Mouse (Mus musculus) neural tube, embryonic 15.5 days (tissue): ENCODE results near the gene Vwa5b2. TPM values are rescaled to one million over a fixed set of nuclear protein-coding genes. Genes with fewer than 3 reads are reported as not detected.
A peak's percentile ranks its signal among the peaks of the same experiment; 100 is the strongest.

ENCODE experiments used
- ATAC-seq: fragments of 200-750 bp; cut with Nextera tagmentation; 2 replicates; pipeline ENCODE4 v1.8.0; 2017; ENCODE audit warnings: mild to moderate bottlenecking, moderate TSS enrichment, moderate library complexity; ENCODE audit not compliant: low FRiP score
- H3K27ac ChIP-seq: fragments of 300-500 bp; sonication (generic); replicated peaks from 2 replicates; pipeline ENCODE4 v1.5.1; 2015; ENCODE audit warnings: mild to moderate bottlenecking, inconsistent platforms
- H3K27me3 ChIP-seq: fragments of 300-500 bp; sonication (generic); replicated peaks from 2 replicates; pipeline ENCODE4 v1.6.1; 2015; ENCODE audit warnings: inconsistent platforms
- H3K36me3 ChIP-seq: fragments of 300-500 bp; sonication (generic); 2 replicates; pipeline ENCODE4 v1.6.1; 2015; ENCODE audit warnings: inconsistent platforms
- H3K4me1 ChIP-seq: fragments of 300-500 bp; sonication (generic); 2 replicates; pipeline ENCODE4 v1.6.1; 2015; ENCODE audit warnings: inconsistent platforms
- H3K4me2 ChIP-seq: fragments of 300-500 bp; sonication (generic); 2 replicates; pipeline ENCODE4 v1.6.1; 2015; ENCODE audit warnings: inconsistent platforms, mild to moderate bottlenecking, moderate library complexity
- H3K4me3 ChIP-seq: fragments of 300-500 bp; sonication (generic); replicated peaks from 2 replicates; pipeline ENCODE4 v1.5.1; 2015; ENCODE audit warnings: mild to moderate bottlenecking, inconsistent platforms
- H3K9ac ChIP-seq: fragments of 300-500 bp; sonication (generic); replicated peaks from 2 replicates; pipeline ENCODE4 v1.6.1; 2015; ENCODE audit warnings: mild to moderate bottlenecking, inconsistent platforms
- H3K9me3 ChIP-seq: fragments of 300-500 bp; sonication (generic); replicated peaks from 2 replicates; pipeline ENCODE4 v1.6.1; 2016; ENCODE audit warnings: inconsistent platforms
- WGBS: fragments of 180-500 bp; shearing (Covaris S2); methylation state at CpG from one replicate; pipeline ENCODE4 v1.1.7; 2015; ENCODE audit warnings: mixed read lengths; 5-methylcytosine and 5-hydroxymethylcytosine counted together
- polyA plus RNA-seq: library from polyadenylated mRNA; unstranded; fragments of >200 nt; fragmentation: Nextera tagmentation; extraction: Ambion mirVana; gene quantifications from 2 replicates; pipeline ENCODE4 v1.2.1, GENCODE M21; 2015

Gene Vwa5b2
- 38.1 and 48.0 TPM in 2 replicates for polyA plus RNA-seq

DNA sequence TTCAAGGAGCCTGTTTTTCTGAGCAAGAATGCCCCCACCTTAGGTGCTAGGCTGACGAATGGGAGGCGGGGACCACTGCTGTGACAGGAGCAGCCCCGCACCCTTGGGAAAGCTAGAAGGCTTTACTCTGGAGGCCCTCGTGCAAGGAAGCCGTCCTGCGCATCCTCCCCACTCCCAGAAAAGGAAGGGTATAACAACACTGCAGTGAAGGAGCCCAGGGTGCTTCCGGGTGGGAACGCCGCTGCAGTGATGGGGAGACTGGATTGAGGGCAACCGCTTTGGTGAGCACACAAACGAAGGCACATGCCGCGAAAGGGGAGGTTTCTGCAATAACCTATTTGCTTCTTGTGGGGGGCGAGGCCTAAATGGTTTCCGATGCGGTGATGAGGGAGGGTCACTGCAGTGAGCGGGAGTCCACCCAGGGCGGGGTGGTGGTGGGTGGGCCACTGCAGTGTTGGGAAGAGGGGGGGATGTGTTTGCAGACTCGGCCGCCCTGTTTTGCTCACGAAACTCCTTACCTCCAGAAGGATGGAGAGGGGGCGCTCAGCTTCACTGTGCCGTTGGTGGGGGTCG, at the start of gene Vwa5b2:
Gene Vwa5b2 (plus strand): TSS at position 106 of the 573 bp plus-strand sequence.
- peak within 1 kb of the TSS; percentile 84 for H3K4me2 ChIP-seq
- H3K27me3 ChIP-seq = peaks cover 53% of the 10 kb centered on the region
- peak within 1 kb of the TSS; percentile 60 for H3K9ac ChIP-seq
- H3K36me3 ChIP-seq = no peaks in the 10 kb centered on the region
- H3K9me3 ChIP-seq = no peaks in the 10 kb centered on the region
- H3K4me3 ChIP-seq = peak within 1 kb of the TSS; percentile 57
- peaks cover 25% of the 10 kb centered on the region for H3K4me1 ChIP-seq
- 1% methylated on average over 24 of the region's 24 CpGs for WGBS
- H3K27ac ChIP-seq = peak within 1 kb of the TSS; percentile 81
- peak; percentile 84 for ATAC-seq

DNA sequence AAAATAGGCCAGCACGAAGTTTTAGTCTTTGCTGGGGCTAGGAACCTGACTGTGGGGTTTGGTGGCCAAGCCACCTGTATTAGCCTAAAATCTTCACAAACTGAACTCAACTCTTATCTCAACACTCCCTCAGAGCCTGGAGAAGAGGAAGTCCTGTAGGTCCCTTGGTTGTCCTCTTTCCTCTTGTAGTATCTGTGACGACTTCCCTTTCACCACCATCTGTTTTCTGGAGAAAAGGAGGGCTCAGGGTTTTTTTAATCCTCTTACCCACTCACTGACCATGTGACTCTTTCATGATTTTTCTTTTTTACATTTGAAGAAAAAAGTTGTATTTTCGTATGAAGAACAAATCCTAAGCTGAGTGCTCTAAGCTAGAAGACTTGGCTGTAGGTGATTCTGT, 49.6 kb upstream of the Vwa5b2 start:
- Histone ChIP-seq H3K9ac (no peak overlapping the region), H3K9me3 (no peaks in the 10 kb centered on the region), H3K36me3 (peaks cover 64% of the 10 kb centered on the region), H3K27me3 (no peaks in the 10 kb centered on the region), H3K4me2 (no peak overlapping the region), H3K4me3 (no peak overlapping the region), H3K27ac (no peak overlapping the region), H3K4me1 (peaks cover 31% of the 10 kb centered on the region)
- 83% methylated on average over 3 of the region's 3 CpGs for WGBS
- ATAC-seq = no peak

- 89% methylated on average over 4 of the region's 4 CpGs for WGBS
- H3K4me3 ChIP-seq = no peak overlapping the region
- no peaks in the 10 kb centered on the region for H3K9me3 ChIP-seq
- H3K27ac ChIP-seq = no peak overlapping the region
- no peak for ATAC-seq
- no peak overlapping the region for H3K9ac ChIP-seq
- no peaks in the 10 kb centered on the region for H3K27me3 ChIP-seq
- H3K36me3 ChIP-seq = peaks cover 71% of the 10 kb centered on the region
- H3K4me1 ChIP-seq = peaks cover 31% of the 10 kb centered on the region
- H3K4me2 ChIP-seq = no peak overlapping the region
Observed at GRCm38 (mm10) chr16:20540438-20540837, 48.8 kb upstream of the Vwa5b2 start.

DNA sequence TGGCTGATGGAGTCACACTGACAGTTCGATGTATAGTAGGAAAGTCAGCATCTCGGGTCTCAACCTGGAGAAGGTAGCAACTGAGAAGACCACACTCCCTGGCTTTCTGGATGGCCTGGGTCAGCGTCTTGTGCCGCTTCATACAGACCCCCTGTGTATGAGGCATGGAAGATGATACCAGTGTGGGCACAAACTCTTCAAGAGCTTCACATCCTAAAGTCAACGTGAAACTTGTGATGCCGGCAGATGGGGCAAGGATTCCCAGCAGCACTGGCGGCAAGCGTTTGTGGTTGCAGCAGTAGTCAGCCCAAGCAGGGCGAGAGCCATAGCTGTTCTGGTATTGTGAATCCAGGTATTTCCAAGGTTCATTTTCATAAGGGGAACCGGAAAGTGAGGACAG, 43.6 kb upstream of the Vwa5b2 start:
- Histone ChIP-seq H3K36me3 (peaks cover 58% of the 10 kb centered on the region), H3K27me3 (no peaks in the 10 kb centered on the region), H3K9me3 (no peaks in the 10 kb centered on the region), H3K9ac (no peak overlapping the region), H3K4me1 (peaks cover 23% of the 10 kb centered on the region), H3K4me2 (no peak overlapping the region), H3K27ac (no peak overlapping the region), H3K4me3 (no peak overlapping the region)
- 95% methylated on average over 10 of the region's 10 CpGs for WGBS
- ATAC-seq = no peak

GRCm38 (mm10) chr16:20547423-20547822, 41.8 kb upstream of the Vwa5b2 start:
- H3K4me3 ChIP-seq = peak overlapping the region; percentile 89
- peak overlapping the region; percentile 84 for H3K4me2 ChIP-seq
- peak overlapping the region; percentile 79 for H3K27ac ChIP-seq
- ATAC-seq = no peak
- 56% methylated on average over 5 of the region's 5 CpGs for WGBS
- no peak overlapping the region; the same call in 1 of the 2 replicates for H3K9ac ChIP-seq
- H3K27me3 ChIP-seq = no peaks in the 10 kb centered on the region
- peaks cover 23% of the 10 kb centered on the region for H3K4me1 ChIP-seq
- no peaks in the 10 kb centered on the region for H3K9me3 ChIP-seq
- peaks cover 57% of the 10 kb centered on the region for H3K36me3 ChIP-seq

DNA sequence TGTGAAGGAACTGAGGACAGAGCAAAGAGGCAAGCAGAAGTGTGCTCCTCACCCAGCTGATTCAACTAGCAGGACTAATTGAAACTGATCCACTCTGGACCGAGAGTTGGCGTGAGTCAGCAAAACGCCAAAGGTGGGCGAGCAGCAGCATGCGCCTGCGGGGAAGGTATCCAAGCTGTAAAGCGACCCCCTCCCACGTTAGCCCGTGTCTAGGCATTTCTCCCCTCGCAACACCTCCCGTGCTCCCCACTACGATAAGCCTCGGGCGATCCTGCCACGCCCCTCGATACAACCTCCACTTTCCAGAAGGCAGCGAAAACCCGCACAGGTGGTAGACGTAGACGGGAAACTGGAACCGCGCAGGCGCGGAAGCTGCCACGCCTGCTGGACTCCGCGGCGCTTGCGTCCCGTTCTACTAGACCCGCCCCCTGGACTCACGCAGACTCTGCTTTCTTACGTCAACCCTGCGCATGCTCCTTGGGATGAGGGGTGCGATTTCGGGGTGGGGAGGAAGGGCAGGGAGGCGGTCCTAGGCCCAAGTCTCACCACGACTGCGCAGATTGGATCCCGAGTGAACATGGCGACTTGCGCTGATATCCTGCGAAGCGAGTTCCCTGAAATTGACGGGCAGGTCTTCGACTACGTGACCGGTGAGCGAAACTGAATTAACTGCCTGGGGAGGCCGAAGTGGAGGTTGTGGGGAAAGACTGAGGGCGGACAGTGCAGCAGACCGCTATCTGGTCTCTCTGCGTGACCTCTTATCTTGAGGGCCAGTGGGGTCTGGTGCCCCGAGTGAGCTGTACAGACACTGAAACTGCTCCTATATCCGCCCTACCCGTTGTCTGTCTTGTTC, 40.9 kb upstream of the Vwa5b2 start, which contains the start of gene Abcf3:
Gene Abcf3 (plus strand): TSS at position 482 of the 853 bp plus-strand sequence.
- Histone ChIP-seq H3K4me3 (peak within 1 kb of the TSS; percentile 89), H3K27me3 (no peaks in the 10 kb centered on the region), H3K36me3 (peaks cover 59% of the 10 kb centered on the region), H3K4me2 (peak within 1 kb of the TSS; percentile 84), H3K27ac (peak within 1 kb of the TSS; percentile 79), H3K9me3 (no peaks in the 10 kb centered on the region), H3K9ac (peak within 1 kb of the TSS; percentile 93), H3K4me1 (peaks cover 23% of the 10 kb centered on the region)
- peak; percentile 98 for ATAC-seq
- WGBS = under 1% methylated on average over 56 of the region's 56 CpGs

DNA sequence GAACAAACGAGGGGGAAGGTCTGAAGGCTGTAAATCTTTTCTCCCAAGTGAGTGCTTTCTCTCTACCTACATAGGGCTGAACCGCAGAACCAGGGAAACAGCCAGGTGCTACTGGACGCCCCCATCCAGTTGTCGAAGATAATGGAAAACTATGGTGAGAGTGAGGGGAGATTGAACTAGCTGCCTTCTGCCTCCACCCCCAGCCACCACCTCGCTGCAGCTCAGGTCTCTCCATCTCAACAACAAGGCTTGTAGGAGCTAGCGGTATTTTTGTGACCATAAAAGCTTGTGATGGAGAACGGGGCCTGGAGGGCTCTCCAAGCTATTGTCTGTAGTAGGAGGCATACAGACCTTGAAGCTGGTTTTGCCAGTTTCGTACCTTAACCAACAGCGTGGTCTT, 40.1 kb upstream of the Vwa5b2 start:
- peak overlapping the region; percentile 89 for H3K4me3 ChIP-seq
- peak overlapping the region; percentile 93 for H3K9ac ChIP-seq
- H3K36me3 ChIP-seq = peaks cover 59% of the 10 kb centered on the region
- no peak for ATAC-seq
- H3K4me1 ChIP-seq = peaks cover 23% of the 10 kb centered on the region
- no peak overlapping the region for H3K27ac ChIP-seq
- peak overlapping the region; percentile 84 for H3K4me2 ChIP-seq
- H3K9me3 ChIP-seq = no peaks in the 10 kb centered on the region
- H3K27me3 ChIP-seq = no peaks in the 10 kb centered on the region
- 48% methylated on average over 9 of the region's 9 CpGs for WGBS

GRCm38 (mm10) chr16:20551691-20552090, 37.6 kb upstream of the Vwa5b2 start:
- Histone ChIP-seq H3K4me2 (no peak overlapping the region), H3K4me3 (no peak overlapping the region), H3K9ac (no peak overlapping the region), H3K4me1 (peaks cover 23% of the 10 kb centered on the region), H3K36me3 (peaks cover 56% of the 10 kb centered on the region), H3K27ac (no peak overlapping the region), H3K9me3 (no peaks in the 10 kb centered on the region), H3K27me3 (no peaks in the 10 kb centered on the region)
- WGBS = 95% methylated on average over 5 of the region's 5 CpGs
- ATAC-seq = no peak

- no peak for ATAC-seq
- no peak overlapping the region for H3K27ac ChIP-seq
- H3K36me3 ChIP-seq = peaks cover 62% of the 10 kb centered on the region
- H3K4me1 ChIP-seq = peaks cover 18% of the 10 kb centered on the region
- H3K9ac ChIP-seq = no peak overlapping the region
- no peak overlapping the region for H3K4me3 ChIP-seq
- H3K4me2 ChIP-seq = no peak overlapping the region
- H3K9me3 ChIP-seq = no peaks in the 10 kb centered on the region
- WGBS = 96% methylated on average over 1 of the region's 1 CpGs
- H3K27me3 ChIP-seq = no peaks in the 10 kb centered on the region
Observed at GRCm38 (mm10) chr16:20552594-20552993, 36.7 kb upstream of the Vwa5b2 start.

DNA sequence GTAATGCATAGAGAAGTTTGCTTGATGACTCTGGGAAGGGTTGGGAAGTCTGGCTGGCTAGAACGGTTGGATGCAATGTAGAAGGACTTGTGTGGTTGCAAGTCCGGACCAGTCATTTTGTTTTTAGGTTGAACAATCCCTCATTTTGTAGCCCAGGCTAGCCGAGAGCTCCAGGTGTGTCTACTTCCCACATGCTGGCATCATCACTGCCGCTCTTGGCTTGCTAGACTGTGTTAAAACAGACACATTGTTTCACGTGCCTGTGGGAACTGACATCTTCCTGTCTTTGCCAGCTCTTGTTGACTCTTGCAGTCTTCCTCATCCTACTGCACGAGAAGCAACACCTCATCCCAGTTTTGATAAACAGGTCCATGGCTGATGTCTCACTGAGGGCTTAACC, 34.3 kb upstream of the Vwa5b2 start:
- Histone ChIP-seq H3K27me3 (no peaks in the 10 kb centered on the region), H3K4me3 (no peak overlapping the region), H3K36me3 (peaks cover 83% of the 10 kb centered on the region), H3K9ac (no peak overlapping the region), H3K4me2 (no peak overlapping the region), H3K9me3 (no peaks in the 10 kb centered on the region), H3K27ac (no peak overlapping the region), H3K4me1 (peaks cover 1% of the 10 kb centered on the region)
- WGBS = 94% methylated on average over 6 of the region's 6 CpGs
- no peak for ATAC-seq

DNA sequence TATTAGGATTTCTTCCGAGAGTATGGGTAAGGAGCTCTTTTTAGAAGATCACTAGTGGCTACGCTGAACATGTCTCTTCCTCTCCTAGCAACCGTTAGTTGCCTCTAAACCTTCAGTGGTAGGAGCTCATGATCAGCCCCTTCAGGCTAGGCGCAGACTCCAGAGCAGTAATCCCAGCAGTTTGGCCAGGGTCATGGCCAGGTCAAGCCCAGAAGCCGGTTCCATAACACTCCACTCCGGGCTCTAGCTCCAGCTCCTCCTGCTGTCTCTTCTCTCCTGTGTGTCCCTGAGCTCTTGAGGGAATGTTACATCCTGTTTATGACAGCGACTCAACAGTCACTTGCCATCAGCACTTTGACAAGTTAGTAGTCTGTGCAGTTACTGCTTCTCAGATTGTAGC, 31.9 kb upstream of the Vwa5b2 start:
- Histone ChIP-seq H3K9ac (no peak overlapping the region), H3K4me3 (no peak overlapping the region), H3K27ac (no peak overlapping the region), H3K9me3 (no peaks in the 10 kb centered on the region), H3K4me2 (no peak overlapping the region), H3K4me1 (no peaks in the 10 kb centered on the region), H3K36me3 (peaks cover 84% of the 10 kb centered on the region), H3K27me3 (no peaks in the 10 kb centered on the region)
- WGBS = 76% methylated on average over 7 of the region's 7 CpGs
- ATAC-seq = no peak

GRCm38 (mm10) chr16:20565075-20565474, 24.2 kb upstream of the Vwa5b2 start:
- WGBS = 46% methylated on average over 1 of the region's 1 CpGs
- Histone ChIP-seq H3K4me2 (no peak overlapping the region), H3K9ac (no peak overlapping the region), H3K27me3 (no peaks in the 10 kb centered on the region), H3K4me1 (no peaks in the 10 kb centered on the region), H3K4me3 (no peak overlapping the region), H3K27ac (no peak overlapping the region), H3K9me3 (no peaks in the 10 kb centered on the region), H3K36me3 (peaks cover 30% of the 10 kb centered on the region)
- ATAC-seq = no peak
